Mouse (Mus musculus): ENCODE measurements around the gene Col5a3.

DNA sequence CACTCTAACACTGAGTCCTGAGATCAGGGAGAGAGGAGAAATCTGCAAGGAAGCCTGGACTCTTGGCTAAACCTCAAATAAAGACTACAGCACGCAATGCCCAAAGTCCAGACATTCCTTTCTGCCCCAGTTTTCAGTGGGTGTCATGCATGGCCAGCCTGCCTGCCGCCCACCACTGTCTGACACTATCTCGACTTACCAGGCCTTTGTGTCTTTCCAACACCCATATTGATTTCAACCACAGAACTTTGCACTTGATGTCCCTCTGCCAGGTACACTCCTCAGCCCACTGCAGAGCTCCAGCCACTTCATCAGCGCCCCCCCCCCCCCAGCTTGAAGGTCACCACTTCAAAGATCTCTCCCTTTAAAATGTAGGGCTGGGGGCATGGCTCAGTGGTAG, 47.4 kb upstream of the Col5a3 start:
- TF ChIP-seq CTCF (IDR thresholded peaks at IDR 0.05; ENCODE audit: low read depth) (no peak), EP300 (IDR thresholded peaks at IDR 0.05; ENCODE audit: low read depth) (no peak)

All from liver, embryonic 14.5 days (tissue).